Mouse (Mus musculus) 416B (cell line): ENCODE results near the gene Xpnpep1.

Experiments
- DNase-seq: peaks from one replicate; pipeline ENCODE4 v3.0.0; 2011; ENCODE audit warnings: low read depth

Xpnpep1 gene

DNA sequence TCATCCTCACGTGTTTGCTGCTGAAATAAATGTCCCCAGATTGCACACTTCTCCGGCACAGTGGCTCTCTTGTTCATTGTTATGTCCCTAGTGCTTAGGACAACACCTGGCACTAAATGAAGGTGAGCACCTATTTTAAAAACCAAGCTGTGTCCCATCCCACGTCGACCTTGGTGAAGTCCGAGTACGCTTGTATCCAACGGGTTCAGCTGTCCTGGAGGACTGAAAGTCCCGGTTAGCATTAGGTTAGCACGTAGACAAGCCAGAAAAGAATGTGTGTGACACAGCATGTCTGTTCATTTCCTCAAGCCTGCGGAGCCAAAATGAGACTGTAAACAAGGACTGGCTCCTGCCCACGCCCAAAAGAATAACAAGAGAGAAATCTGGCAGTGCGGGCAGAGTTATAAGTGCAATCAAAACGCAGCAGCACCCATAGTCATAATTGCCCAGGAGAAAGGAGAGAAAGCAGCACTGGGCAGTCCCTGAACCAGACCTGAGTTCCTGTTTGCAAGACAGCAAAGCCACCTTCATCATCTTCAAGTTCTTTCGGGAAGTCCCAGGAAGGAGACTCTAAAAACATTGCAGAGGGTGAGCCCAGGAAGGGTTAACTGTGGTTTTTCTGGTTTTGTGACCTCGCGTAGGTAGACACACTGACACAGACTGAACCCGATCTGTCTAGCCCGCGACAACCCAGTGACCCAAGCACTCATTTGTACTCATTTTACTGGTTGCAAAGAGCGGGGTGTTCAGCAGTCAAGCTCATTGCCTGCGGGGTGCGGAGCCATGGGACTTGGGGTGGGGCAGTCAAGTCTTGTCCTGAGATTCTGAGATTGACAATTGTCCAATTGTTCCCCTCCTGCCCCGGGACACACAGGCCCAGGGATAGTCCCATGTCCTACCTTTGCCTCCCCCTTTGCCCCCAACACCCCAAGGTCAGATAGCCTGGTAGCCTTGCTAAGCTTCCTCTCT, at the start of gene Xpnpep1:
Gene Xpnpep1 (minus strand): TSS at position 51 of the 969 bp plus-strand sequence.
- DNase-seq = no peak

DNA sequence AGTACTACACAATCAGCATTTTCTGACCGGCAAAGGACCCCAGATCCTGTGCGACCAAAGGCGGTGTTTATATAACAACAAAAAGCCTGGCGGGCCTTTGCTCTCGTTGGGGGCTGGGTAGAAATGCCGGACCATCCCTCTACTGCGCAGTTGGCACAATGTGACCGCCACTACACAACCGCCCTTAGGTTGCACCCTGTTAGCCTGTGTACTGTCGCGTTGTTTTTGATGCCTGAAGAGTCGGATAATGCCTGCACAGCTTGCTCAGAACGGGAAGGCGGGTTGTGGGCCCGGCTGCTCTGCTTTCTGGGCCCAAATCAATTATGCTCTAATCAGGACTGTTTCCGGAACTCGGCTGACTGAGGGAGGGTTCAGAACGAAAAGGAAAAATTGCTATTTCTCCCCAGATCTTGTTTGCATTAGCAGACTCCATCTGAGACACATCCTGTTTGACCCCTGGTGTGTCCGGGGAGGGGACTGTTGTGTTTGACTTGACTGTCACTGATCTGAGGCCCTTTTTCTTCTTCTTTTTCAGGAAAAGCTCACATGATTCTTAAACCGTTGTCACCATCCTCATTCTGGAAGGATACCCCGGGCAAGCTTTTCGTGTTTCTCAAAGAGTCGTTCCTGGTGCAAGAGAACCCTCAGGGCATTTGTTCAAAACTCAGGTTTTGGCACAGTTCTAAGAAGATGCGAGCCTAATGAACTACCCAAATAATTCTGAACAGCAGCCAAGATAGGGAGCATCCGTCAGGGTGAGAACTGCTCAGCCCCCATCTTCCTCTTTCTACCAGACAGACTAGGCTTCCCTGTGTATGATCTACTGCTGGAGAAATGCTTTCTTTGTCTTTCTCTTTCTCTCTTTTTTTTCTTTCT, 47.5 kb upstream of the Xpnpep1 start:
- DNase-seq = no peak

DNA sequence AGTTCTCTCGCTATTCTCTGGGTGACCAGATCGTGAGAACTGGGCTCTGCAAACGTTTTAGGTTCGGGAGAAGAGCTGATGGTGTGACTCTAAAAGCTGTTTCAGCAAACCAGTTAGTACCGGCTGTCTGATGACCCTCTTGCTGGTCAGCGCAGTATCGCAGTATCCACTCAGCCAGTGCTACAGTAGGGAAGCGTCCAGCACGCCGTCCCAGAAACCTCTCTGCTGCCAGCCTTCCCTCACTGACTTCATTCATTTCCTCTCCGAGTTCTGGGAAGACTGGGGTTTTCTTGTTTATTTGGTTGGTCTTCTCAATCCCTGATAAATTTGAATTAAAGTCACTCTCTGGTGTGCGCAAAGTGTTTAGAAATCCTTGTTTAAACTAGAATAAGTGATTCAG, 46.8 kb upstream of the Xpnpep1 start:
- DNase-seq = no peak

DNA sequence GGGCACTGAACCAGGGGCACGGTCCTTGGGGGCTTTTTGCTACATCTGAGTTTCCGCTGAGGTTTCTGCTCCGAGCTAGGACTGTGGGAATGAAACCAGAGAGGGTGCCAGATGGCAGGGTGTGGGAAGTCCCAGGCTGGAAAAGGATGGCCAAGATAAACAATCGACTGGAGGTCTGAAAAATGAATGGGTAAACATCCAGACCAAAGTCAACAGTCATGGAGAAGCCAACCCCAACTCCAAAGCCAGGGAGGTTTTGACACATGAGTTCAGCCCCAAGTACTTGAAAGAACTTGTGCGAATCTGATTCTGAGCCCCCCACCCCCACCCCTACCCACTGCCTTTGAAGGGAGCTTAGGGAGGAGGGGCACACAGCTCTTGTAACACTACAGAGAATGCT, 44.7 kb upstream of the Xpnpep1 start:
- DNase-seq = no peak

DNA sequence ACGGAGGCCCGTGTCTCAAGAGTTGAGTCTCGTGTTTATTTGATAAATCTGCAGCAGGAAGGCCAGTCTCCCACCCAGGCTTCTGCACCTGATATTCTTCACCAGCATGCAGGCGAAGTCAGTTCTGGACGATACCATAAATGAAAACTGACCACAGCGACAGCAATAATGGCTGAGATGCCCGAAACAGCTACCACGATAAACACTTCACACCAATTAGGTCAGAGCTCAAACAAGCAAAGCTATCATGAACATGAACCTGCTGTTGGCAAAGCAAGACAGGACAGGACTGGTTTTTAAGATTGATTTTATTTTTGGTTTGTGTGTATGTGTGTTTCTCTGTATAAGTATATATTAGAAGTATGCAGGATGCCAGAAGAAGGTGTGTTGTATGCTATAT, 42.8 kb upstream of the Xpnpep1 start:
- no peak for DNase-seq

DNA sequence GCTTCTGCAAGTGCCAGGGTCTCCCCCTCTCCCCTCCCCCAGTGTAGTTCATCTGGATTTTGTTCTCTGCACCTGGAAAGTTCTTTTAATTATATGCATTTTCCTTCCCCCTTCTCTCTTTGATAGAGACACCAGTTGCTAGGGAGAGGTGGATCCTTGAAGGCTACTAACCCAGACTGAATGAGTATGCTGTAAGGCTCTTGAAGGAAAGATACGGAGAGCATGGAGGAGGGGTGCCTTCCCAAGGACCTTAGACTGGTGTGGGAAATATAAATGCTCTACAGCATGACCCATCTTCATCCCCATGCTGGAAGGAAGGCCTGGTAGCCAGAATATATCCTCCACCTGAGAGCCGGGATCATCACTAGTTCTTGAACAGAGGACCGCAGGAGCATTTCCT, 41.3 kb upstream of the Xpnpep1 start:
- no peak for DNase-seq

DNA sequence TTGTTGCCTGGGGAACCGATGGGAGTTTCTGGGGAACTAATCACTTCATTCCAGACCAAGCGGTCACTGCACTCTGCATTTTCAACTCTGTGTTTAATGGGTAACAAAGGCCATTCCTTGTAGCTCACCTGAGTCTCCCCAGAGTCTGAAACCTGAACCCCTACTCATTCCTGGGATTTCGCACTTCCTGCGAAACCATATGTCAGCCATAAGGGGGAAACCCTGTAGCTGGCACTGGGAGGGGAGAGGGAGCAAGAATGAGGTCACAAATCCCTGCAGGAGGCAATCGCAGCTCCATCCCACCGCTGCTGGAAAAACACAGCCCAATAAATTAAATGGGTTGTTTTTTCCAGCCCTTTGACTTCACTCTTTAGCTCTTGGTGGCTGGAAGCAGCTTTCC, 40.9 kb upstream of the Xpnpep1 start:
- no peak for DNase-seq

DNA sequence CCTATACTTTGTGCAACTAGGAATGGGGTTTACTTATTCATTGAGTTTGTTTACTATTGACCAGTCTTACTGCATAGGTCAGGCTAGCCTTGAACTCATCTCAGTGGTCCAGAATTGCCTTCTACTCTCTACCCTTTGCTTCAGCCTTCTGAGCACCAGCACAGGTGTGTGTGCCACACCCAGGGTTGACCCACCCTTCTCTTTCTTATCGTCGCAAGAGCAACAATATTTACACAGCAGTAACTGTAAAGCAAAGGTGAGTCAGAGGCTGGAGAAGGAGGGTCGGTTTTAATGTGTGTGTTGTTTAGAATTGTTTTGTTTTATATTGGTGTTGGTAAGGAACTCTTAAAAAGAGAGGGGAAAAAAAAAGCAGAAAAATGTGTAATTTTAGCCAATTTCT, 40.5 kb upstream of the Xpnpep1 start:
- DNase-seq = no peak

DNA sequence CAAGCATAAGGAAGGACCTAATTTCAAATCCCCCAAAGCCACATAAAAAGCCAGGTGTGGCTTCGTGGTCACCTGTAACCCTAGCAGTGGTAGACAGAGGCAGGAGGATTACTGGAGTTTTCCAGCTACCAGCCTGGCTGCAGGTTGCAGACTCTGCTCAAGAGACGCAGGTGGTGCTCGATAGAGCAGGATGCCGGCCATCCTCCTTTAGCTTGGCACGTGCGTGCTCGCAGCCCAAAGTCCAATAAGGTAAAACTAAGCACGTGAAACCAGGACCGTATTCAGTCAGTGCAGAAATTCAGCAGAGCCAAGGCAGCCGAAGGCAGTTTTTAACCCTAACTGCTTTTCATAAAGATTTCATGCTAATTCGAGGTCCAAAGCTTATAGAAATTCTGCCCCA, 40.0 kb upstream of the Xpnpep1 start:
- DNase-seq = no peak

DNA sequence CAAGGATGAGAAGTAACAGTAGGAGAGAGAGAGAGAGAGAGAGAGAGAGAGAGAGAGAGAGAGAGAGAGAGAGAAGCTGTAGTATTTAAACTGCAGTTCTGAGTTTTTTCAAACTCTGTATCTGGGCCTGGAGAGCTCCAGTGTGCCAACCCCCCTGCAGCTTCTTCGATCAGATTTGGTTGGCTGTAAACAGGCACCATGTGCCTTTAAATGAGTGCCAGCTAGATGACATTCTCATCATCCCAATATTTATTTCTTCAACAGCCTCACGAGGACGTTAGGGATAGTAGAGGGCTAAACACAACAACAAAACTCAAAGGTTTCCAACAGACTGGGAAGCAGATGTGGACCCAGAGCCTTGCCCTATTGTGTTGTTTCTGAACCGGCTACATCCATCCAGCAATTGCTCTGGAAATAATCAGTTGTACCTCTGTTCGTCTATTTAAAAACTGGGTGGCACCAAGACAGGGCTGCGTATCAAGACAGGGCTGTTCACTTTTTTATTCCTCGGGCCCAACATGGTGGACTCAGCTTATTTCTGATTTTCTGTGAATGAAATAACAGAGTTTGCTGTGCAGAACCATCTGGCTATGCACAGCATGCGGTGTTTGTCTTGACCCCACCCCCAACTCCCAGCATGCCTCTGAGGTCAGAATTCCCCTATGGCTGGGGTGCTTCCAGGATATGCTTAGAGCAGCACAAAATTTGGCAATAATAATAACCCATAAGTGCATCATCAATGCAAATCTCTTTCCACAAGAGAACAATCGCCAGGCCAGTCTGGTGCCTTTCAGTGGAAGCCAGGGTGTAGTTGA, 38.5 kb upstream of the Xpnpep1 start:
- DNase-seq = no peak

DNA sequence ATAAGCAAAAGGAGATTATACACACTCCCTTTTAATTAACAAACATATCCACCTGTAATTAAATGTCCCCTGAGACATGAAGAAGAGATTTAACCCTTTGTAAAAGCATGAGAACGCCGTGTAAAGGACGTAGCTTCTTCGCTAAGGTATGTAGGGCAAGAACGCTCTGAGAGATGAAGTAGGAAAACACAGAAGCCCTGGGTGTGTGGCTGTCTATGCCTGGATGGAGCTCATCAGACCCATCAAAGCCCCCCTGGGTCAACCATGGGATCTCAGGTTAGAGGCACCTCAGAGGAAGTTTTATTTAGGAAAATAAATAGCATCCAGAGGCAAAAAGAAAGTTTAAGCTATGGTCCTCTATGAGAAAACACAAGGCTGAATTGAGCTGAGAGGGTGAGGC, 37.3 kb upstream of the Xpnpep1 start:
- DNase-seq = no peak

DNA sequence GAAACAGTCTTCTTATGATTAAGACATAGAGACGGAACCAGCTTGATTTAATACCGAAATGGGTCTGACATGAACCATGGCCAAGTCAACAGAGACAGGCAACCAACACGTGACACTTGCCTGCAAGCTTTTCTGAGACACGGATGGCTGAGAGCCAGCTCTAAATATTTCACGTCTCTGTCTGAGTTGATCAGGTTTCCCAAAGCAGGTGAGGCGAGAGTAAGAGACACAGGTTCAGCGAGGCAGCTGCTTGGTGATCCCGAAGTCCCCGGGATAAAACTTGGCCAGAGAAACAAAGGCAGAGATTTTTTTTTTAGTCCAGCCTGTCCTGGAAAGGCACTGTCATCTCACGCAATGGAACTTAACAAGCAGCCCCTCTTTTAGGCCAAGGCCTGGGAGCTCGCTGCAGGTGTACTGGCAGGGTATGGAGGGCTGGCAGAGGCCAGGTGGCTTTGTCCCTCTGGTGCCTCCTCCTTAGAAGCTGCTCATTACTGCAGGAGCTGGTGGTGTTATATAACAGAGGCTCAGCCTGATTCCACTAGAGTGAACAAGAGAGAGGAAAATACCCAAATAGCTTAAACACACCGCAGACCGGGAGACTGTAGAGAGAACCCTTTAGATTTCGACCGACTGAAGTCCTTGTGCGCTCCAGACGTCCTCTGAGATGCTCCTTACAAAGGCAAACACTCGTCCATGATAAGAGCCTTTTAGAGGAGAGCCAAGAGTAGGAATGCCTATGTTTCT, 36.4 kb upstream of the Xpnpep1 start:
- DNase-seq = no peak

DNA sequence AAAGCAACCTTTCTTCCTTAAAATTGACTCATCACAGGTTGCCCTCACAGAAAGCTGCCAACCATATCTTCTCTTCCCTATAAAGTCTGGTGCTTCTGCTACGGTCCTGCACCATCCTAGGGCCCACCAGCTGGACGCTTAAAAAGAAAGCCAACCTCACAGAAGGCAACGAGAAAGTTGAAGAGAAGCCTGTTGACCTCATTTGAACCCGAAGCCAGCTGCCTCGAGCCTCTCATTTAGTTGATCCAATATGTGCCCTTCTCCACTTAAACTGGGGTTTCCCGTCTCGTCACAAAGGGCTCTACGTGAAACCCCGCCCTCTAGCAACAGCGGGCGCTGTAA, 35.9 kb upstream of the Xpnpep1 start:
- DNase-seq = no peak

DNA sequence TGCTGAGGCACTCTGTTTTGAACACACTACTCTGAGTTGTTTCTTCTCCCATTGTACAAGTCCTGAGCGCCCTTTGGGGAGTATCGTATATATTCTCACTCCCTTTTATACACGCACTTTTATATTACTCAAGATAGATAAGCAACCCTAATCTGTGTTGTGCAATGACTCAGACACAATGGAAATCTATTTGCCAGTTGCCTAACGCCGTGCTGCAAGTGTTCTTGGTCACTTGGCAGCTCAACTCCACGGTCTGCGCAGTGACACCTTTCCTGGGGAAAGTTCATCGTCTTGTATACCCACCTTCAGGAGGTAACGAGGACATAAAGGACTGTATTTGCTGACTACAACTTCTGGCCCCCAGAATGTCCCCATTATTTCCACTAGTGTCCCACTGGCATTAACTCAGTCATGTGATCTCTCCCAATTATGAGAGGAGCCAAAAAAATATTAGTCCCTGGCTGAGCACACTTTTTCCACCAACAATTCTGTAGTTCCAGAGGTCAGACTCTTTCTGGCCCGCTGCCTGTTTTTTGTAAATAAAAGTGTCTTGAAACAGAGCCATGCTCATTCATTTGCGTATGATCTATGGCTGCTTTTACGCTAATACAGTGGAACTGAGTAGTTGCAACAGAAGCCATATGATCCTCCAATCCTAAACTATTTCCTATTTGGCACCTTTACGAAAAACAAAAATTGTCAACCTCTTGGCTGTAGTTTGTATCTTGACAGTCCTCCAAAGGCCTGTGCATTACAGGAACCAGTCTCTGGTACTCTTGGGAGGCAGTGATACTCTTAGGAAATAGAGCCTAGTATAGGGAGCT, 35.1 kb upstream of the Xpnpep1 start:
- peak; percentile 52 for DNase-seq

DNA sequence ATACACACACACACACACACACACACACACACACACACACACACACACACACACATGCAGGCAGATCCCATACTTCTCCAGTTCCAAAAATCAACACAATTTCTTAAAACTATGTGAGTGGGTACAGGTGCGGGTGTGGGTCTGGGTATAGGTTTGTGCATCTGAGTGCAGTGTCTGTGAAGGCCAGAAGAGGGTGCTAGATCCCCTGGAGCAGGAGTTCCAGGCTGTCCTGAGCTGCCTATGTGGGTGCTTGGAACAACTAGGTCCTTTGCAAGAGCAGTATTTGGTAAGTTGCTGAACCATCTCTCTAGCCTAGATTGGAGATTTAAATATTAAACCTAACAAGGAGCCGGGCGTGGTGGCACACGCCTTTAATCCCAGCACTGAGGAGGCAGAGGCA, 33.5 kb upstream of the Xpnpep1 start:
- DNase-seq = peak; percentile 48

DNA sequence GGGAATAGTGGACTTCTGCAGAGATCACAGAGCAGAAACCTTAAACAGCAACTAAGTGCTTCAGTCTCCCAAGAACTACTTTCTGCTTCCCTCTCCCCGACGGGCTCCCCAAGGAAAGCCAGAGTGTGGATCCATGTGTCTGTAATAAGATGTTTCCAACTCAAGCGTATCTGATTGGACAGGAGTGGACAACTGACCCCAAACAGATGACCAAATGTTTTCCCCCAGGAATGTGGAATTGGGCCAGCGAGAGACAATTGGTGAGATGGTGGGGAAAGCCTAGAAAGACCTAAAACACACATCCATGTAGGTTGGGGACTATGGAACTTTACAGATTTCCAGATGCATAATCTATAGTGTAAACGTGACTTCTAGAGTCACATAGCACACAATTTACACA, 32.4 kb upstream of the Xpnpep1 start:
- DNase-seq = no peak

DNA sequence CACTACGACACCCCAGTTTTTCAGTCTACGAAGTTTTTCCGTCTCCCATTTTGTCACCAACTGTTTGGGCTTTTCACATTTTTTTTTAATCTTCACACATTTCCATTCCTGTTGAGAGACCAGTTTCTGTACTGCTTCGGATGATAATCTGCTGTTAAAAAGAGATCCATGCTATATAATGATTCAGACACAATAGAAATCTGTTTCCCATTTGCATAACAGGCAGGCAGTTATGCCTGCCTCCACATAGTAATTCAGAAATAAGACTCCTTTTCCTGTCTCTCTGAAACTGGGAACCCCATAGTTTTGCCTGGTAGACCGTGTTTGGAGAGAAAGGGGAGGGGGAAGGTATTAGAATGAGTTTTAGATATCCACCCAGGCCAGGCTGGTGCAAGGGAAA, 31.6 kb upstream of the Xpnpep1 start:
- no peak for DNase-seq

DNA sequence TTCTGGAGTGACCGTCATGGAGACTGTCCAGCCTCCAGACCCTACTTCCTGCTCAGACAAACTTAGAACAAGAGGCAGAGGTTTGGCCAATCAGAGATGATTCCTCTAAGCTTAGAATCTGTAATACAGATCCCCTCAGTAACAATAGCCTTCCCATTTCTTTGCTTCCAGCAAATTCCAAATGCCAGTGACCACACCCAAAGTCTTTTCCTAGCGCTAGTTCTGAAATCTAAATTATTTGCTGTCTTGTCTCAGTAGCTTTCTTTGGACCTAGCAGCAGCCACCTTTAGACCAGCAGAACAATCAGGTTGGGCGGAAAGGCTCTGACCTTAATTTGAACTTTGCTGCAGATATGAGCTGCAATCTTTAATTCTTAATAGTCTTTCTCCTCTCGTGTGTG, 30.9 kb upstream of the Xpnpep1 start:
- DNase-seq = no peak

DNA sequence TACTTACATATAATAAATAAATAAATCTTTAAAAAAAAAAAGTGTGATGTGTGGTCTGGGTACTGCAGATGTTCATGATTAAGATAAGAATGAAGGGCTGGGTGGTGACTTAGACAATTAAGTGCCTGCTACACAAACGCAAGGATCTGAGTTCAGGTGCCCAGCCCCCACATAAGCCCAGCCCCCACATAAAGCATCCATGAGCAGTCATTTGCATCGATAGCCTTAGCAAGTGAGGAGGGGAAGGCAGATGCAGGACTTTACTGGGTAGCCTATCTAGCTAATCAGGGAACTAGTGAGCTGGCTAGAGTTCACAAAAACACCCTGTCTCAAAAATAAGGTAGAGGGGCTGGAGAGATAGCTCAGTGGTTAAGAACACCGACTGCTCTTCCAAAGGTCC, 29.4 kb upstream of the Xpnpep1 start:
- DNase-seq = no peak

DNA sequence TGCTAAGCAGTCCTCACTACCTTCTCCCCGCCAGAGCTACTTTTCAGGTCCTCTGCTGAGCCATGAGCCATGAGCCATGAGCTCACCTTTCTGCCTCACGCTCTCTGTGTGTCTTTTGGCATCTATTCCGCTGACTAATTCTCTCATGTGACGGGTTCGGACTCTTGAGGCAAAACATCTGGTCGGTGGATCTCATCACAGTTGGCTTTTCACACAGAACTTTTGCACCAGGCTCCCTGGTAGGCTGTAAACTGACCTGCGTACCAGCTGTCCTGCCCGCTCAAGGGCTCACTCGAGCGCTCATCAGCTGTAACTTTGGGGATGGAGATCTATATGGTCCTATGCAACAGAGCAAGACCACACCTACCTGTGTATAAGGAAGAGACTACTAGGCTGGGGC, 26.9 kb upstream of the Xpnpep1 start:
- DNase-seq = no peak

DNA sequence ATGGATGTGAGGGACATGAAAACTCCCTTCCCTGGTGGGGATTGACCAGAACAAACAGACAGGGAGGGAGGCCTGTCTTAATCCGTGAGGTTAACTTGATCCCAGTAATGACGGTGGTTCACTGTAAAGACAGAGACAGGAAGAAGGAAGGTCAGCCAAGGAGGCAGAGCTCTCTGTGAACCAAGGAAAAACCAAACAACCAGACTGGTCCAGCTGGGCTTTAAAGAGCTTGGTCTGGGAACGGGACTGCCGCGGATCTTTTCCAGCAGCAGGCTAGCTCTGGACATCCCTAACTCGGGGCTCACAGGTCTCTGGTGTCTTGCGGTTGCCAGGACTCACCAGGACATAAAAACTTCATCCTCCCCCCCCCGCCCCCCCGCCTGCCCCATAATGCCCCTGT, 26.5 kb upstream of the Xpnpep1 start:
- DNase-seq = no peak
